In genomic region chr7:119753696-119754095, GRCm38 (mm10) we compare ENCODE assay signal across 32 mouse cellular contexts. TPM values are rescaled to one million over a fixed set of nuclear protein-coding genes. Genes with fewer than 3 reads are reported as not detected.
"Had no signal": no experiment of that assay in that cellular context is flagged by ENCODE, and none has a peak within 500 bp of the region (broad histone marks: within the 10 kb centered on the region; RNA-seq: fewer than 3 reads in every experiment).

No protein-coding gene starts in this region.

- H3K9ac ChIP-seq: limb, embryonic 12.5 days; limb, embryonic 13.5 days; limb, embryonic 15.5 days; liver, embryonic 12.5 days; liver, embryonic 13.5 days; liver, embryonic 14.5 days; liver, embryonic 15.5 days; liver, postnatal 0 days; lung, embryonic 14.5 days; lung, embryonic 15.5 days; midbrain, embryonic 12.5 days; midbrain, embryonic 13.5 days; midbrain, embryonic 15.5 days; neural tube, embryonic 12.5 days had no signal

- DNase-seq: left cerebral cortex, postnatal 4 days; liver; liver, embryonic 13.5 days; liver, postnatal 0 days; lung, adult 18-20 months; lung, adult 2 months; lung, embryonic 14.5 days; lung, postnatal 10 days; lung, postnatal 14 days; lung, postnatal 36 days; lung, postnatal 4 days; midbrain, embryonic 14.5 days had no signal

- H3K27ac ChIP-seq: limb, embryonic 10.5 days; limb, embryonic 12.5 days; limb, embryonic 13.5 days; limb, embryonic 15.5 days; liver, embryonic 12.5 days; liver, embryonic 13.5 days; liver, embryonic 14.5 days; liver, embryonic 15.5 days; lung, embryonic 15.5 days; macrophage; midbrain, embryonic 10.5 days; midbrain, embryonic 12.5 days; midbrain, embryonic 13.5 days; midbrain, embryonic 15.5 days; neural tube, embryonic 12.5 days had no signal

- H3K36me3 ChIP-seq: limb, embryonic 10.5 days; limb, embryonic 12.5 days; limb, embryonic 13.5 days; limb, embryonic 15.5 days; liver, embryonic 12.5 days; liver, embryonic 13.5 days; liver, embryonic 15.5 days; lung, embryonic 15.5 days; midbrain, embryonic 10.5 days; midbrain, embryonic 12.5 days; midbrain, embryonic 13.5 days; midbrain, embryonic 15.5 days; neural tube, embryonic 12.5 days had no signal

- H3K9me3 ChIP-seq: limb, embryonic 10.5 days; limb, embryonic 12.5 days; limb, embryonic 13.5 days; limb, embryonic 15.5 days; liver, embryonic 12.5 days; liver, embryonic 13.5 days; liver, embryonic 15.5 days; lung, embryonic 15.5 days; megakaryocyte, embryonic 14.5 days; midbrain, embryonic 10.5 days; midbrain, embryonic 12.5 days; midbrain, embryonic 13.5 days; midbrain, embryonic 15.5 days; neural tube, embryonic 12.5 days had no signal

- H3K4me2 ChIP-seq: limb, embryonic 12.5 days; limb, embryonic 13.5 days; limb, embryonic 15.5 days; liver, embryonic 11.5 days; liver, embryonic 12.5 days; liver, embryonic 13.5 days; liver, embryonic 15.5 days; lung, embryonic 14.5 days; lung, embryonic 15.5 days; midbrain, embryonic 11.5 days; midbrain, embryonic 12.5 days; midbrain, embryonic 13.5 days; midbrain, embryonic 15.5 days; neural tube, embryonic 12.5 days had no signal

- H3K4me1 ChIP-seq: limb, embryonic 10.5 days; limb, embryonic 12.5 days; limb, embryonic 13.5 days; limb, embryonic 15.5 days; liver, embryonic 12.5 days; liver, embryonic 13.5 days; liver, embryonic 15.5 days; lung, embryonic 15.5 days; megakaryocyte, embryonic 14.5 days; midbrain, embryonic 10.5 days; midbrain, embryonic 12.5 days; midbrain, embryonic 13.5 days; midbrain, embryonic 15.5 days; neural tube, embryonic 12.5 days had no signal

- H3K27me3 ChIP-seq: limb, embryonic 12.5 days; limb, embryonic 13.5 days; limb, embryonic 15.5 days; liver, embryonic 12.5 days; liver, embryonic 13.5 days; liver, embryonic 15.5 days; lung, embryonic 15.5 days; megakaryocyte, embryonic 14.5 days; midbrain, embryonic 12.5 days; midbrain, embryonic 13.5 days; midbrain, embryonic 15.5 days; neural tube, embryonic 12.5 days had no signal

- ATAC-seq: liver, embryonic 12.5 days; liver, postnatal 0 days; lung, postnatal 0 days; midbrain, embryonic 13.5 days; midbrain, embryonic 15.5 days; midbrain, embryonic 16.5 days had no signal

- H3K4me3 ChIP-seq: limb, embryonic 10.5 days; limb, embryonic 12.5 days; limb, embryonic 13.5 days; limb, embryonic 15.5 days; liver, embryonic 12.5 days; liver, embryonic 13.5 days; liver, embryonic 15.5 days; lung, embryonic 15.5 days; megakaryocyte, embryonic 14.5 days; midbrain, embryonic 10.5 days; midbrain, embryonic 12.5 days; midbrain, embryonic 13.5 days; midbrain, embryonic 15.5 days; myocyte; neural tube, embryonic 12.5 days had no signal

RNA-seq across cellular contexts. Expression of gene Acsm3, which starts 7.0 kb away (rescaled TPM):
- polyA plus RNA-seq: lung, postnatal 0 days; macrophage; midbrain, embryonic 15.5 days; midbrain, embryonic 16.5 days had no signal
